Mouse (Mus musculus) small intestine, adult 10 weeks (tissue): ENCODE data around the gene Wap. TPM values are rescaled to one million over a fixed set of nuclear protein-coding genes. Genes with fewer than 3 reads are reported as not detected.

Experiments used
- polyA plus RNA-seq: library from polyadenylated mRNA; stranded (reverse); fragments of 350-450 nt; fragmentation: Illumina TruSeq; extraction: RNeasy Lipid Tissue Mini Kit (QIAGEN cat#74804); gene quantifications from one replicate; pipeline ENCODE4 v1.2.3, GENCODE M21; 2014; ENCODE audit warnings: low replicate concordance

Wap gene
- not detected for polyA plus RNA-seq

DNA sequence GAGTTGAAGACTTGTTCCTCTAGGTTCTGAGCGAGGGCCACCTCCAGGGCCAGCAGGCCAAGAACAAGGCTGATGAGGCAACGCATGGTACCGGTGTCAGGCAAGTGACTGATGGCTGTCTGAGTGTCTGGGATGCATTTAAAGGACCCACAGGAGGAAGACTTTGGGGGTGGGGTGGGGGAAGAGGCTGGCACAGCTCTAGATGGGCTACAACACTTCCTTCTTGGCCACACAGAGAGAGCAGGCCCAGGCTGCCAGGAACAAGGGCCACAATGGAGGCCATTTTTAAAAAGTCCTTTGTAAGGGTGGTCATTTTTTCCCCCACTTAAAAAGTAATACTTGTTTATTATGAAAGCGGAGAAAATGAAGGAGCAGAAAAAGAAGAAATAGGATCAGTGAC, at the start of gene Wap:
TSS of gene Wap (minus strand) at position 101 of the 400 bp plus-strand sequence.

DNA sequence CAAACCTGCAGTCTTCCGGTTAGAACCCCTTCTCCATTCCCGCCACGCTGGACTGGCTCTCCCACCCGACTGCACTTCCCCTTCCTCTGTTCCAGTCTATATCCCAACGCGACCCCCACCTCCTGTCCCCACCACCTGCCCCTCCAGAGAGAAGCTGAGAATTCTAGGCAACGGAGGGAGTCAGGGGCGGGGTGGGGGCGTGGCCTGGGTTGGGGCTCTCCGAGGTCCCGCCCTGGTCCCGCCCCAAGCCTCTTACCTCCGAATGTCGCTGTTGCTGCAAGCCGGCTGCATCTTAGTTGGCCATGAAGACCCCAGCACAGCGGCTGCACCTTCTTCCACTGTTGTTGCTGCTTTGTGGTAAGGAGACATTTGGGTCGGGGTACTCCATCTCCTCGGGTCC, 19.8 kb upstream of the Wap start, which contains the start of gene Ramp3:
TSS of gene Ramp3 (plus strand) at position 251 of the 400 bp plus-strand sequence.

DNA sequence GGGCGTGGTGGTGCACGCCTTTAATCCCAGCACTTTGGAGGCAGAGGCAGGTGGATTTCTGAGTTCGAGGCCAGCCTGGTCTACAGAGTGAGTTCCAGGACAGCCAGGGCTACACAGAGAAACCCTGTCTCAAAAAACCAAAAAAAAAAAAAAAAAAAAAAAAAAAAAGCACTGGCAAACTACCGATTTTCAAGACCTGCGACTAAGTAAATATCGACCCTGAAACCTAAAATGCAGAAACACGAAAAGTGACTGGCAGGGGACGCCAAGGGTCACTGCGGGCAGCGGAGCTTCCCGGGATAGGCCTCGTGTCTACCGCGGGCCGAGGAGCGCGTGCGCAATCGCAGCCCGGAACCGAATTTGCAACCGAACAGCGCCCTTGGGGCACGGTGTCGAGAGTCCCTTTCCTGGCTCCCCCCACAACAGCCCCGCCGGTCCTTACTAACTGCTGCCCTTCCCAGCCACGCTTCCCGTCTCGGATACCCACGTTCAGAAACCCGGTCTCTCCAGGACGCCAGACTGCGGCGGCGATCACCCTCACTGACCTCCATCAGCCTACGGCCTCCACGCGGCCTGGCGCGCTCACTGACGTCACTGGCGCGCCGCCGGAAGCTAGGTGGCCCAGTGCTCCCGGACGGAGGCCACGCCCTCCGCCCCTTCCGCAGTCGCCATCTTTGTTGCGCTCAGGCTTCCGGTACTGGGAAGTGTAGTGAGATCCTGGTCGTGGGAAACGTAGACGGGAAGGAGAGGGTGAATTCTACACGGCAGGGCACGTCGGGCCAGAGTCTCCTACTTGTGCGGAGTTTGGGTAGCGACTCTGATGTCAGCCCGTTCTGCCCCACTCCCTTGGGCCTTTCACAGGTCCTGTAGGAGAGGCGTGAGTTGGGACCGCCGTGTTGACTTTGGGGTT, 12.7 kb downstream of the Wap start, which contains the start of gene Tbrg4:
TSS of gene Tbrg4 (minus strand) at position 590 of the 910 bp plus-strand sequence.

DNA sequence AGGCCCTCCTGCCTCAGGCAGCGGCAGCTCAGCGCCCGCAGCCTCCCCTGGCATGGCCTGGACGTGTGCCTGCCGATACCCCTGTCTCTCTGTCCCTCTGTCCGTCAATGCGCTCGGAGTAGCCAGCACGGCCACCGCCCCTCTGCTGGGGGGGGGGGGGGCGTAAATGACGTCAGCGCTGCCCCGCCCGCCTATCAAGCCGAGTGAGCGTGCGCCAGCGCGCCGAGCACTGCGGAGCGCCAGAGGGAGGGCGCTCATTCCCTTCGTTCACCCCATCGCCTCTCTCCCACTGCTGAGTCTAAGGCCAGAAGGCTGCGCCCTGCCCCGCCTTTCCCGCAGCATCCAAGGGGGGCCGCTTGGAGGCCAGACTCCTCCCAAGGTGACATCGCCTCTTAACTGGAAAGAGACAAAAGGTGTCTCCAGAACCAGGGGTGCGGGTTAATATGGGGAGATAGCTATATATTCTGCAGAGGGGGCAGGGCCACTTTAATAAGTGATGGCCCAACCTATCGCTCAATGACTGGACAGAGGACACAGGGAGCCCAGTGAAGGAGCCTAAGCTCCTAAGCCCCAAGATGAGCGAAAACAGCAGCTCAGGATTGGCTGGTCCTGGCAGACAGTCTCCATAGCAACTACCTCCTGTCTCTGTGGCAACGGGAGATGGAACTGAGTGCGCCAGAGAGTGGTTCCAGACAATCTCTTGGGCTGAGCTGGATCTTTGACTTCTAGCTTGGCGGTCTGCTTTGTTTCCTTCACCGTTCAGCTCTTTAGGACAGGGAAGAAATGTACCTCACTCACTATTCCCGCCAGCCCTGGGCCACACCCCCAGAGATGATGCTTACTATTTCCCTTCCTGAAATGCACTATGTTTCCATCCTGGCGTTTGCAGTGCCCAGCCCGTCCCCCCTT, 32.7 kb downstream of the Wap start, which contains the start of gene Nacad:
TSS of gene Nacad (minus strand) at position 563 of the 909 bp plus-strand sequence.

Other genes starting within 250 kb of the Wap start
- 0.63 TPM for gene Zmiz2, start 249.6 kb downstream of the Wap start, polyA plus RNA-seq
- gene Ppia, start 223.2 kb downstream of the Wap start, polyA plus RNA-seq, result 431 TPM
- 18.7 TPM for gene H2afv, start 194.2 kb downstream of the Wap start, polyA plus RNA-seq
- 147 TPM for gene Purb, start 162.7 kb downstream of the Wap start, polyA plus RNA-seq
- 0.30 TPM for gene Myo1g, start 117.7 kb downstream of the Wap start, polyA plus RNA-seq
- 0.82 TPM for gene Ccm2, start 91.8 kb downstream of the Wap start, polyA plus RNA-seq
- gene Nacad, start 32.6 kb downstream of the Wap start, polyA plus RNA-seq, result not detected
- 1.0 TPM for gene Tbrg4, start 12.6 kb downstream of the Wap start, polyA plus RNA-seq
- not detected for gene Ramp3, start 19.9 kb upstream of the Wap start, polyA plus RNA-seq
- not detected for gene Gm11983, start 199.0 kb upstream of the Wap start, polyA plus RNA-seq